ENCODE assay signal across 13 mouse cellular contexts in genomic region chr9:115570998-115571397, GRCm38 (mm10).
"Had no signal": no experiment of that assay in that cellular context is flagged by ENCODE, and none has a peak within 500 bp of the region (broad histone marks: within the 10 kb centered on the region; RNA-seq: fewer than 3 reads in every experiment).

No protein-coding gene starts in this region.

- DNase-seq: kidney, adult 11 months; kidney, adult 8-10 months; kidney, postnatal 10 days; kidney, postnatal 36 days; layer of hippocampus, postnatal 36 days; liver; lung, adult 18-20 months; lung, postnatal 10 days; lung, postnatal 36 days; retina, postnatal 1 day; thymus, adult 2 months; thymus, postnatal 14 days; thymus, postnatal 4 days had no signal
